Mouse (Mus musculus) layer of hippocampus, adult 2 months (tissue): ENCODE data around the gene Ggt1. TPM values are rescaled to one million over a fixed set of nuclear protein-coding genes. Genes with fewer than 3 reads are reported as not detected.

Experiments used
- DNase-seq, 2 experiments: peaks; one replicate each; pipeline ENCODE4 v3.0.0; 2022; ENCODE audit warnings: low spot score in 2 of 2
- H3K27ac ChIP-seq: fragments of 200-600 bp; 2 replicates; pipeline ENCODE4 v1.8.1; 2022
- H3K4me3 ChIP-seq: fragments of 200-600 bp; 2 replicates; pipeline ENCODE4 v1.8.1; 2022; ENCODE audit warnings: mild to moderate bottlenecking
- CTCF ChIP-seq: fragments of 200-600 bp; conservative IDR thresholded peaks from 2 replicates; pipeline ENCODE4 v1.8.1; 2022; ENCODE audit warnings: antibody characterized with exemption, mild to moderate bottlenecking, moderate library complexity
- total RNA-seq, 2 experiments: library from RNA; stranded (reverse); gene quantifications; 2 replicates each; pipeline ENCODE4 v1.2.3; 2021

Ggt1 gene
- total RNA-seq, 2 experiments from 2014 or later = 2.7 to 4.5 TPM

GRCm38 (mm10) chr10:75633576-75634139 lies 72.3 kb downstream of the Ggt1 start:
- Histone ChIP-seq H3K27ac (0 out of 2 replicates have a peak overlapping the region, but pooled peaks have one; percentile 55), H3K4me3 (no peak overlapping the region)
- no peak for TF ChIP-seq CTCF
- no peak for DNase-seq

- no peak overlapping the region for H3K4me3 ChIP-seq
- DNase-seq = no peak
- no peak for TF ChIP-seq CTCF
- H3K27ac ChIP-seq = no peak overlapping the region
These were observed 73.2 kb downstream of the Ggt1 start for GRCm38 (mm10) chr10:75634610-75635009.

DNA sequence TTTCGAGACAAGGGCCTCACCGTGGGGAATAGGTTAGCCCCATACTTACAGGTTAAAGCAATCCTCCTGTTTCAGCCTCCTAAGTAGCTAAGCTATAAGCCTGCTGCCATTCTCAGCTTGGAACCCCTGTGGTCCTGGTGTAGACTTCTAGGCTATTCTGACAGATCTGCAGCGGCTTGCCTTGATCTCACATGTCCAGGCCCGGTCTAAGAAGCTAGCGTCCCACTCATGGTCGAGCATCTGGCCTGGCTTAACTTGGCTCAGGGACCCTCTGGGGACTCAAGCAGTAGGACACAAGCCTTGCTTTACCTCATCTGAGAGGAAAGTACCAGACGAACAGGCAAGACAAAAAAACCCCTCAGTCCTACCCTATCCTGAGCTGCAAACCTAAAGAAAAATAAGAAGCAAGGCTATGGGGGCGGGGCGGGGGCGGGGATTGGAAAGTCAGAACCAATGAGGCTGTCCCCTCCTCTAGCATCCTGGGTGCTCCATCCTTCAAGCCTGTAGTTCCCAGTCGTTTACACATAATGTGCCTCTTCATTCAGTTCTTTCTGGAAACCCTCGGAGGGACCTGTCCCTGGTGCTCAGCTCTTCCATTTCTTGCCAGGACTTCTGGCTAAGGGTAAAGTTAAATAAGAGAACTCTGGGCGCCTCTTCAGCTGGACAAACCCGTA lies 73.8 kb downstream of the Ggt1 start:
- DNase-seq = no peak
- Histone ChIP-seq H3K27ac (no peak overlapping the region), H3K4me3 (no peak overlapping the region)
- no peak for TF ChIP-seq CTCF

GRCm38 (mm10) chr10:75635693-75636055 lies 74.3 kb downstream of the Ggt1 start:
- Histone ChIP-seq H3K27ac (no peak overlapping the region), H3K4me3 (no peak overlapping the region)
- peak; percentile 79 to 92 for DNase-seq
- TF ChIP-seq CTCF = peak; percentile 100; the same call in 1 of the 2 replicates

Other genes starting within 250 kb of the Ggt1 start
- gene Adora2a, start 244.7 kb upstream of the Ggt1 start, total RNA-seq = 1 to 10 TPM; 2.4 to 2.7 TPM
- under 1 TPM in 1 of 2 experiments, not detected in 1; 0.31 TPM for gene Upb1, start 160.5 kb upstream of the Ggt1 start, total RNA-seq
- gene Snrpd3, start 44.1 kb upstream of the Ggt1 start, total RNA-seq = 10 to 100 TPM; 69.8 to 76.6 TPM
- gene Gucd1, start 43.6 kb upstream of the Ggt1 start, total RNA-seq = 10 to 100 TPM; 14.5 to 16.0 TPM
- gene Lrrc75b, start 1.3 kb upstream of the Ggt1 start, total RNA-seq = 10 to 100 TPM in 1 of 2 experiments, 1 to 10 TPM in 1; 9.7 to 12.0 TPM
- 1 to 10 TPM; 2.3 TPM for gene Ggt5, start 27.7 kb downstream of the Ggt1 start, total RNA-seq
- gene Susd2, start 82.4 kb downstream of the Ggt1 start, total RNA-seq = 1 to 10 TPM; 2.1 TPM
- 10 to 100 TPM; 68.0 to 70.4 TPM for gene Cabin1, start 202.7 kb downstream of the Ggt1 start, total RNA-seq
- gene Ddt, start 211.8 kb downstream of the Ggt1 start, total RNA-seq = 10 to 100 TPM; 42.3 to 46.4 TPM
- under 1 TPM in 1 of 2 experiments, not detected in 1; 0.56 TPM for gene Gm20441, start 219.3 kb downstream of the Ggt1 start, total RNA-seq
- 1 to 10 TPM; 1.6 to 1.8 TPM for gene Gstt3, start 219.8 kb downstream of the Ggt1 start, total RNA-seq
- 1 to 10 TPM; 6.7 to 7.2 TPM for gene Gstt1, start 237.0 kb downstream of the Ggt1 start, total RNA-seq